Mouse (Mus musculus) testis, adult 2 months (tissue): ENCODE data around the gene Gm1673.

ENCODE experiments used
- CTCF ChIP-seq: fragments of 200-500 bp; IDR thresholded peaks from 2 replicates; pipeline ENCODE4 v1.5.1; 2012; ENCODE audit warnings: low read depth, mild to moderate bottlenecking, inconsistent platforms, low read length, moderate library complexity; ENCODE audit not compliant: control insufficient read depth, insufficient read depth, insufficient replicate concordance
- POLR2A ChIP-seq: fragments of 200-500 bp; IDR thresholded peaks from 2 replicates; pipeline ENCODE4 v1.6.1; 2012; ENCODE audit warnings: low read depth, mild to moderate bottlenecking, inconsistent platforms, low read length, moderate library complexity; ENCODE audit not compliant: control insufficient read depth

- TF ChIP-seq CTCF: no peak
- no peak for TF ChIP-seq POLR2A
These were observed 31.4 kb downstream of the Gm1673 start for GRCm38 (mm10) chr5:34014652-34015051.
